Mouse (Mus musculus) ES-CJ7 (cell line): ENCODE data around the gene Esrra.
"Not testable (repeated sequence)": the region's sequence is repeated elsewhere in the genome, so short reads cannot be mapped to it uniquely, and the experiment has no call there.

Experiments
- DNase-seq: peaks from one replicate; pipeline ENCODE4 v3.0.0; 2011; ENCODE audit warnings: low read depth, low spot score

Gene Esrra

GRCm38 (mm10) chr19:6903031-6903430 is 18.6 kb downstream of the Esrra start:
- no peak for DNase-seq

- no peak for DNase-seq
Measured at GRCm38 (mm10) chr19:6899641-6900040, 22.0 kb downstream of the Esrra start.

GRCm38 (mm10) chr19:6895608-6896305 is 25.9 kb downstream of the Esrra start:
- not testable (repeated sequence) for DNase-seq

- no peak for DNase-seq
Measured at GRCm38 (mm10) chr19:6893731-6894451, 27.7 kb downstream of the Esrra start.

- DNase-seq, result no peak
Measured at GRCm38 (mm10) chr19:6892512-6892911, 29.1 kb downstream of the Esrra start.

GRCm38 (mm10) chr19:6877965-6878364 is 43.6 kb downstream of the Esrra start:
- DNase-seq, result no peak

GRCm38 (mm10) chr19:6876799-6877198 is 44.8 kb downstream of the Esrra start:
- no peak for DNase-seq

GRCm38 (mm10) chr19:6875834-6876233 is 45.8 kb downstream of the Esrra start:
- DNase-seq, result no peak

- no peak for DNase-seq
Measured at GRCm38 (mm10) chr19:6874257-6874656, 47.4 kb downstream of the Esrra start.

GRCm38 (mm10) chr19:6872701-6873100 is 48.9 kb downstream of the Esrra start:
- no peak for DNase-seq

- DNase-seq, result peak; percentile 70
Measured at GRCm38 (mm10) chr19:6871574-6872271, 49.9 kb downstream of the Esrra start.

- DNase-seq, result peak; percentile 68
Measured at GRCm38 (mm10) chr19:6869355-6869754, 52.3 kb downstream of the Esrra start.

GRCm38 (mm10) chr19:6861451-6861850 is 60.2 kb downstream of the Esrra start:
- DNase-seq, result no peak
